Mouse (Mus musculus) urinary bladder, postnatal 4 days (tissue): ENCODE results near the gene Sec16a.

ENCODE experiments used
- DNase-seq, 2 experiments: peaks; one replicate each; pipeline ENCODE4 v3.0.0; 2021 to 2022; ENCODE audit warnings: low spot score in 2 of 2

Gene Sec16a

GRCm38 (mm10) chr2:26444946-26445665, at the start of gene Sec16a:
TSS of gene Sec16a (minus strand) at chr2:26445216.
- DNase-seq: peak; percentile 100

DNA sequence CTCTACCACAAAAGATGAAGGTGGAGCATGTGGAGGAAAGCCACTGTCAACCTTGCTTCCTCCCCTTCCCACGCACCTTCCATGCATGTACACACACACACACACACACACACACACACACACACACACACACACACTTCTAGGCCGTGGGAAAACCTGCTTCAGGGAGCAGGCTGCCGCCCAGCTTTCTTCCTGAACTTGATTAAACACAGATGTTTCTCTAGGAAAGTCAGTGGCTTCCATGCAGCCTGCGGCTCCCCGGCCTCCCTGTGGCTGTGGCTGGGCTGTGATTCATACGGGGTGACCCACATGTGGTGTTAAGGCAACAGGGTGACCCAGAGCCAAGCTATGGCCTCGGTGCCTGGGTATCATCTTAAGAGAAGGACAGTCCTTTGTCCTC, 49.4 kb upstream of the Sec16a start:
- no peak for DNase-seq

DNA sequence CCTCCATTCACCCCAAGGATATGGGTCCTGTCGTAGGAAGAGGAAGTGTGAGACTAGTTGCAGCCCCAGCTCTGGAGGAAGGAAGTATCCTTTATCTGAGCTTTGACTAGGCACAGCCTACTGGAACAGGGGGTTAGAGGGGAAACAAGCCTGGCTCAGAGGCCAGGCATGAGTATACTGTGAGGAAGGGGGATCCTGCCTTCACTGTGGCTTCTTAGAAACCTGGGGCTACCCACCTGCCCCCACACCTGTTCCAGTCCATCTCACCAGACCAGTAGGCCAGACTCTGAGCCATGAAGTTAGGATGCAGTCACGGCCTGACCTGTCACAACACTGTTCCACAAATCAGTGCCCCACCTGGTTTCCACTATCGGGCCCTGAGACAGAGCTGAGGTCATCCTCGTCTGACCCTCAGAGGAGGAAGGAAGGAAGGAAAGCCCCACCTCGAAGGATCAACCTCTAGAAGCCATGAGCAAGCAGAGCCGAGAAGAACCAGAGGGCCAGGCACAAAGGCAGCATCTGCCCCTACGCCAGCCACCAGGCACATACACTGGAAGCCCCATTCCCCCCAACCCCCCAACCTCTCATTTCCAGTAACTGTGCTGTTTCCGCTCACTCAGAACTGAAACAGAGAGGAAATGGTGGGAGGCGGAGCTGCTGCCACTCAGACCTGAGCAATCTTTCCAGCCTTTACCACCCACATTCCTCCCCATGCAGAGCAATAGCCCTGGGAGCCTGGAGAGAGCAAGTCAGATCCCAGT, 48.2 kb upstream of the Sec16a start:
- DNase-seq: no peak

DNA sequence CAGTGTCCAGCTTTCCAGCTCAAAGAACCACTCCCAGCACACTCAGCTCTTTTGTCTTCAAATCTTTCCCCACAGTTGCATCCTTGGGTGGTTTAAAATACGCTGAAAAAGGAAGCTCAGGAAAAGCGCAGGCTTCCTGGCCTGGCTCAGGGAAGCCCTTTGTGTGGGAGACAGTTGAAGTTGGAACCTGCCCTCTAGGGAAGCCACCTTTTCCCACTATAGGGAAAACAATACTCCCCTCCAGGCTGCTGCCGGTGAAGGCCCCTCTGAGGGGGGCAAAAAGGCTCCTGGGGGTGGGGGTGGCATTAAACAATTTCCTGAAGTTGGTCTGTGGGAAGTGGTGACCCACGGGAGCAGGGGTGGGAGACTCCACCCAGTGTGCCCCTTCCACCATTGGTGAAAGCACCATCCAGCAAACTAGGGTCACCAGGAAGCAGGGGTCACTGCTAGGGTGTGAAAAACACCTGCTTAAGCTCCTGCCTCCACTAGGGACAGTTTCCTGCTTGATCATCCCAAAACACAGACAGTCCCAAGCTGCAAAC, 45.8 kb upstream of the Sec16a start:
- DNase-seq: no peak

DNA sequence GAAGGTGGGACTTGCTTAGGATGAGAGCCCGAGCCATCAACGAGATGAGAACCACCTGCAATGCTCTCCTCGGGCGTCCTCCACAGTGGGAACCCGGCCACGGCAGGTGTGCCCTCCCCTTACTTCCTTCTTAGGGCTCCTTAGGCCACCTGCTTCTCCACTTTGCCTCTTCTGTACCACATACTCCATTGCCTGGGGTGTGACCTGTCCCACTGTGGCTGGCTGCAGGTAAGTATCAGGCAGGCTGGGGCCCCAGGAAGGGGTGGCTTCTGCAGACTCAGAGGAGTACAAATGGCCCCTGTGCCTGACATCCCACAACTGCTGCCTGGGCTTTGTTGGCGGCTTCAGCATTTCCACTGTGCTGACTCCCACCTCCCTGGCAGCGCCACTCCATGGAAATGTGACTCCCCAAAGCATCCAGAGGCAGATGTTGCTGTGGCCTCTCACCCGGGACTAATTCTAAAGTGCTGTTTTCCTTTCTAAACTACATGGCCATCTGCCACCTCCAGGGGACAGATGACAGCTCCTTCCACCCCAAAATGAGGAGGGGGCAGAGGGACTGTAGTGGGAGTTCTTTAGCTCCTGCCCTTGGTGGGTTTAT, 43.6 kb upstream of the Sec16a start:
- DNase-seq: no peak

DNA sequence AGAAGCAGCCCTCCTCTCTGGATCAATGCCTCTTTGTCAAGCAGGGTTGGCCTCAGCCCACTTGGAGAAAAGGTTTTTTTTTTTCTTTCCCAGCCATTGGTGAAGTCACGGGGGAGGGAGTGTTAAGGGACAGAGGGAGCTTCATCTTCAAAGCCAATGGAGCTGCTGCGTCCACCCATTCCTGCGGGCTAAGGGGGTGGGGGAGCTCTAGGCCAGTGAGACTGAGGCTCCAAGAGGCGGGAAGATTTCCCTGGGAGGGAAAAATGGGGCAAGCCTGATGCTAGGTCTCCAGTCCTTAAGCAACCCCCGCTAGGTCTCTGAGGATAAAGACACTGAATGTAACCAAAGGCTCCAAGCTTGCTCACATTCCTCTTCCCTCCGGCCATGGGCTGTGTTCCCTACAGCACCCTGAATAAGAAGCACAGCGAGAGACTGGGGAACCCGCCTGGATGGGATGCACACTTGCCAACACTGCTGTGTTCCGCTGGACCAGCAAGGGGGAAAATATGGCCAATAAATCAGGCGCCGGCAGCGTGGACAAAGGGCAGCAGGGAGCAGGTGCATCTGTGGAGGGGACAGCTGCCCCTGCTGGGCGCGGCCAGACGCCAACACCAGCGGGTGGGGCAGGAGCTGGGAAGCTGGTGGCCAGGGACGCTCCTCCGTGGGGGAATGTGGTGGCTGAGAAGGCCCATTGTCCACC, 42.5 kb upstream of the Sec16a start:
- DNase-seq: no peak

- DNase-seq: no peak
Observed at GRCm38 (mm10) chr2:26486835-26487321, 41.9 kb upstream of the Sec16a start.

DNA sequence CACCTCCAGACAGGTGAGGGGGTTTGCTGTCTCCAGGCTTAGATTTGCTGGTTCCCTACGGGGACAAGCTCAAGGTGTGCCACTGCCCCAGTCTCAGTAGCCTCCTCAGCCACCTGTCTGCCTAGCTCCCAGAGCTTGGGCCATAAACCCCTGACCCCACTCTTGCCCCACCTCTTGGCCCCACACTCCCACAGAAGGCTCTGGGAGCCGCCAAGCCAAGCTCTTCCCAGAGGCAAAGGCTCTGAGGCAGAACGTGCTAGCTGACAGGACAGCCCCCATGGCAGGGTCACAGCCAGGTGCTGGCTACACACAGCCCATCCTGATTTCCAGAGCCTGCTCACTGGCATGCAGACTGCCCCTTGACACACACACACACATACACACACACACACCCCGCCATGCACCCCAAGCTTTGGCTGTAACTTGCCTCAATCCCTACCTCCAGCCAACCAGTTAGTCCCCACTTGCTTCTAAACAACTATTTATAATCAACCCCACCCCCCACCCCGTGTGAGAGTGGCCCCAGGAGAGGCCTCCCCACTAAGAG, 41.3 kb upstream of the Sec16a start:
- no peak for DNase-seq

DNA sequence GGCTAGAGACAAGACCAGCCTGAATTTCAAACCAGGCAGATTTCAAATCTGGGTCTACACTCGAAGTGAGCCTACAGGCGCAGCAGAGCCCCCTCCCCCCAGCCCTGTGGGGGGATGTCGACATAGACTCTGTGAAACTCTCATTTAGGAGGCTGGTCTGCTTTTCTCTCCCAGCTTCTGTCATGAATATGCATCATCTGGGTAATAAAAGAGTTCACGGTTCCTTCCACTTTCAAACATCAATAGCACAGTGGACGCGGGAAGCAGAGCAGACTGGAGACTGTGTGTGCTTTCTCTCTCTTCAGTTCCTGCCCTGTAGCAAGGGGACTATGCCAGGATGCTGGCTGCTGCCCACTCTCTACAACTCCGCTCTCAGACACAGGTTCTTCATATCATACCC, 40.7 kb upstream of the Sec16a start:
- DNase-seq: no peak

DNA sequence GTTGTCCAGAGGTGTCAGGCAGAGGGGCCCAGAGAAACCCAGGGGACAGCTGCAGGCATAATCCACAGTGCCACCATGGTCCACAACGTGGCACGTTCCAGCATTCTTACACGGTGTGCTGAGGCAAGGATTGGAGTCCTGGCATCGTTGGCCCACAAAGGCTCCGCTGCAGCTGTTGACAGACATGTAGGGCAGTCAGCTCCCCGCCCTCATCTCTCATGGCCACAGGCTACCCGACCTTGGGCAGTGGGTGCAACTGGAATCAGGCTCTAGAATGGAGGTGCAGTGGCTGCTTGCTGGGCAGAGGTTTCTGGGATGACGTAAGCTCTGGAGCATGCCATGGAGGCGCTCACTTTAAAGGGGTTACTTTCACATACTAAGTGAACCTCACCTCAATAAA, 40.3 kb upstream of the Sec16a start:
- DNase-seq: no peak

DNA sequence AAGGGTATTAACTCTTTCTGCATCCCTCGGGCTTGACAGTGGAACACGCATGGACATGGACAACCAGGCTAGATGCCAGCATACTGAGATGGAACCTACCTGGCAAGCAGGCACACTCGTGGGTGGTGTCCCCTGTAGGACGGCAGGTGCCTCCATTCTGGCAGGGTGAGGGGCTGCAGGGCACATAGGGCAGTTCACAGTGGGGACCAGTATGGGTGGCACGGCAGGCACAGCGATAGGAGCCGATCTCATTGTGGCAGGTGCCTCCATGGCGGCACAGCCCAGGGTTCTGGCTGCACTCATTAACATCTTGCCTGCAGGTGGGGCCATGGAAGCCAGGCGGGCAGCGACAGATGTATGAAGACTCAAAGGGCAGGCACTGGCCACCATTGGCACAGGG, 39.2 kb upstream of the Sec16a start:
- no peak for DNase-seq

- DNase-seq: no peak
Observed at GRCm38 (mm10) chr2:26483230-26483869, 38.3 kb upstream of the Sec16a start.

- DNase-seq: no peak
Observed at GRCm38 (mm10) chr2:26482824-26483223, 37.8 kb upstream of the Sec16a start.

DNA sequence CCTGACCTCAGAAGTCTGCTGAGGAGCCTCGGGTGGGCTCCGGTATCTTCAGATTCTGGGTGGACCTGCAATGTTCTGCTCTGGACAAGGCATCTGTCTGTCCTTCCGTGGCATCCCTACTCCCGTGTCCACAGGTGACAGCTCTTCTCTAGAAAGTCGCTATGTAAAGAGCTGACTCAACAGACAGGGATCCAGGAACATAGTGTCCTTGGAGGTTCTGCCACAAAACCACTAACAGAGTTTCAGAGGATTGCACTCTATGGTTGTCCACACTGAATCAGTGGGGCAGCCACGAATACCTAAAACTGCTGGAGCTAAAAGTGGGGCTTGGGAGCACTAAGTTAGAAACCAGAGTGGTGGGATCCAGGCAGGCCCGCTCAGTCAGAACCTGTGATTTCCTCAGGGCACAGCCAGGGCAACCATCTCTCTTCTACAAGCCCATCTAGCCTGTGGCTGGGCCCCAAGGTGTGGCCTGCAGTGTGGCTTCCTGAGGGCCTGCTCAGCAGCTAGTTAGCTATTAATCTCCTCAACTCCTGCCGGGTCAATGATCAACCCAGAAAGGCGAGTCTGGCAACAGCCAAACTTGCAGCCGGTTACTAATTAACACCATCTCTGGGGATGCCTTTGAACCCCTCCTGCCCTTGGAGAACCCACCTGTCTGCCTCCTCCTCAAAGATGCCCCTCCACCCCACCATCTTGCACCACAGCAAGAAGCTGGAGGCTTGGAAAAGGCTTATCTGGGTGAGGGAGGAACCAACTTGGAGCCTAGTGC, 36.9 kb upstream of the Sec16a start:
- DNase-seq: no peak

DNA sequence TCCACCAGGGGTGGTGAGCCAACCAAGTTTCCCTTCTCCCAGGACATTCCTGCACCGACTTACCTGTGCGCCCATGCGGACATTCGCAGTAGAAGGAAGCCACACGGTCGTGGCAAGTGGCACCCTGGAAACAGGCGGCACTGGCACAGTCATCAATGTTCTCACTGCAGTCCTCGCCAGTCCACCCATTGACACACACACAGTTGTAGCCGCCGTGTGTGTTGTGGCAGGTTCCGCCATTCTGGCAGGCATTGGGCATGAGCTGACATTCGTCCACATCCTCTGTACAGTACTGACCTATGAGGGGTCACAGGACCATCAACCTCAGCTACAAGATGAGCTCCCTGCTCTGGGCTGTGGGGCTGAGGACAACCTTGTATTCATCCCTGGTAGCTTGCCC, 35.9 kb upstream of the Sec16a start:
- DNase-seq: no peak

DNA sequence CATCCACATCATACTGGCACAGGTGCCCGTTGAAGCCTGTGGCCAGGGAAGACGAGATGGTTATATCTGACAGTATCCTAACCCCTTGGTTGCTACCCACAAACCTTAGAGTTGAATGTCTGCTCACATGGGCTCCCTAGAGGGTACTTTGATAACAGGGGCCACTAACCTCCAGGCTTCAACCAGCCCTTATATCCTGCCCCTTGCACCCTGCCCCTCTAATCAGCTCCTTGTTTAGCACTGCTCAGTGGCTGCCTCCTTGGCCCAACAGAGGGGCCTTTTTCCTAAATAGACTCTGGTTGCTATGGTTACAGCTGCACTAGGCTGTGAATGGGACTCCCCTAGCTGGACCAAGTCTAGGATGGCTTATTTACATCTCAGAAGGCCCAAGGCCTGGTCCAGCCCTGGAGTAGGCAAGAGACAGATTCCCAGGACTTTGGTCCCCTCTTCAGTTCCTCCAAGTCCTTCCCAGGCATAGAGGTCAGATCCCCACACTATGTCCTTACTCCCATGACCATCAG, 33.7 kb upstream of the Sec16a start:
- no peak for DNase-seq

DNA sequence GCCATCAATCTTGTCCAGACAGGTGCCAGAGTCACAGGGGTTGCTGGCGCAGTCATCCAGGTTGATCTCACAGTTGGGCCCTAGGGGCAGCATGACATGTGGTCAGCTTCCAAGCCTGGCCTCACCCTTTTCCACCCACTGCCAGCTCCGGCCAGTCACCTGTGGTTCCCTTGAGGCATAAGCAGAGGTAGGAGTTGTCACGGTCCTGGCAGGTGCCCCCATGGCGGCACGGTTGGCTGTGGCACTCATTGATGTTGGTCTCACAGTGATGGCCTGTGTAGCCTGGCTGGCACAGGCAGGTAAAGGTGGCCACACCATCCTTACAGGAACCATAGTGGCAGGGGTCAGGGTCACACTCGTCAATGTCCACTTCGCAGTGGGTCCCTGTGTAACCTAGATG, 32.9 kb upstream of the Sec16a start:
- no peak for DNase-seq

DNA sequence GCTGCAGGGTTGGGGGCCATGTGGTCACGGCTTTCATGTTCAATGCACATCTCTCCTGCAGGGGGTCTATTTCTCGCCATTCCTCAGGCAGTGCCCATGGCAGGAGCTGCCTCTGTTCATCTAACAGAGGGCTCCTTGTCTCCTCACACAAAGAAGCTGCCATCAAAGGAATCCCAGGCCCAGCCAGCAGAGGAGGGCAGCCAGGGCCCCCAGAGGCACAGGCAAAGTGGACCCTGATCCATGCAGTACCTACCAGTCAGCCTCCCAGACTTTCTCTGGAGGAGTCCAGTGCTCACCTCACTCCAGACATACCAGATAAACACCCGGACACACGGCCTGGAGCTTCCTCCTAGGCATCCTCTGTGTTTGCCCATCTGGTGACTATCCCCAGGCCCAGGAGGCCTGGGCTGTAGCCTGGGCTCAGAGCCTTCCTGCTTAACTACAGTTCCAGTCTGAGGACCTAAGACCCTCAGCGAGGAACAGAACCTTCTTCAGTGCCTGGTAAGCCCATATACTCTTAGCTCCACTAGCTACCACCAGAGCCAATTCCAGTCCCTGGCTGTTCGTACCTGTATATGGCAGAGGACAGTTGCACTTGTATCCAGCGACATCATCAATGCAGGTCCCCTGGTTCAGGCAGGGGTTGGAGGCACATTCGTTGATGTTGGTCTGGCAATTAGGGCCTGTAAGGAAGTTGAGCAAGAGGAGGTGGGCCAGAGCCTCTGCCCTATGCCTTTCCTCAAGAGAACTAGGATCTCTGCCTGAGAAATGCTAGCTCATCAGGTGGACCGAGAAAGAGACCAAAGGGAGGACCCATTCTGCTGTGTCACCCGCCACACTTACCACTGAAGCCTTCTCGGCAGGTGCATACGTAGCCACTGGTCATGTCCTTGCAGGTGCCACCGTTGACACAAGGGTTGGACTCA, 30.8 kb upstream of the Sec16a start:
- DNase-seq: no peak
